In genomic region chr2:32655394-32655744, GRCm38 (mm10) we compare ENCODE assay signal across 9 mouse cellular contexts. TPM values are rescaled to one million over a fixed set of nuclear protein-coding genes. Genes with fewer than 3 reads are reported as not detected.
A peak's percentile ranks its signal among the peaks of the same experiment; 100 is the strongest.
DNase-seq lines count a peak whose midpoint lies in the region; ATAC-seq and TF ChIP-seq lines count a peak whose summit lies in the region.
"Had no signal": no experiment of that assay in that cellular context is flagged by ENCODE, and none has a peak within 500 bp of the region (broad histone marks: within the 10 kb centered on the region; RNA-seq: fewer than 3 reads in every experiment).

No protein-coding gene starts in this region.

- no peak for TF ChIP-seq POLR2A in cerebellum, adult 2 months (IDR thresholded peaks at IDR 0.05; ENCODE audit: borderline replicate concordance, insufficient read depth, low read length)

- ATAC-seq in liver, embryonic 16.5 days (ENCODE audit: low read depth), result no peak

- H3K9ac ChIP-seq in liver, embryonic 16.5 days (ENCODE audit: low read depth, low read length), result no peak overlapping the region

- H3K27ac ChIP-seq in cerebellum, adult 2 months (ENCODE audit: insufficient read depth, low read length), result peak overlapping the region; percentile 54; the same call in 1 of the 2 replicates
- H3K27ac ChIP-seq in layer of hippocampus, adult 2 months, result peak overlapping the region; percentile 63
- H3K27ac ChIP-seq in liver, embryonic 16.5 days (ENCODE audit: low read length), result peak overlapping the region; percentile 47; the same call in 1 of the 2 replicates

- H3K36me3 ChIP-seq in liver, embryonic 16.5 days (ENCODE audit: control insufficient read depth, insufficient read depth), result no peaks in the 10 kb centered on the region

- DNase-seq in cerebellum, adult 2 months, result no peak
- no peak for DNase-seq in cerebellum, adult 9-10 months
- no peak for DNase-seq in layer of hippocampus, adult 2 months (ENCODE audit: low spot score in 2 of 2)
- DNase-seq in layer of hippocampus, adult 9-11 months, result no peak
- peak; percentile 20 for DNase-seq in fibroblast of lung, adult 2 months (ENCODE audit: low read depth)
- no peak for DNase-seq in cerebellum, postnatal 4 days (ENCODE audit: low spot score in 2 of 2)
- no peak for DNase-seq in cerebellum, adult 11-12 months
- DNase-seq: cerebellum, postnatal 36 days had no signal

- H3K9me3 ChIP-seq in liver, embryonic 16.5 days (replicated peaks; ENCODE audit: control insufficient read depth, low read length), result no peaks in the 10 kb centered on the region

- H3K4me1 ChIP-seq in cerebellum, adult 2 months (ENCODE audit: control insufficient read depth, insufficient read depth, low read length), result no peaks in the 10 kb centered on the region
- H3K4me1 ChIP-seq in liver, embryonic 16.5 days (ENCODE audit: control insufficient read depth, low read depth, low read length), result peaks cover 37% of the 10 kb centered on the region

- no peaks in the 10 kb centered on the region for H3K27me3 ChIP-seq in cerebellum, adult 2 months (ENCODE audit: control insufficient read depth, insufficient read depth, low read length)
- H3K27me3 ChIP-seq in liver, embryonic 16.5 days (ENCODE audit: control insufficient read depth, insufficient read depth, low read depth, low read length), result no peaks in the 10 kb centered on the region

- no peak for TF ChIP-seq CTCF in cerebellum, adult 2 months (IDR thresholded peaks at IDR 0.05; ENCODE audit: borderline replicate concordance, insufficient read depth, low read depth, low read length)
- TF ChIP-seq CTCF in layer of hippocampus, adult 2 months (conservative IDR thresholded peaks at IDR 0.05), result no peak

- 86% methylated on average over 3 of the region's 3 CpGs for WGBS in cerebellum, adult 2 months
- 63% methylated on average over 3 of the region's 3 CpGs for WGBS in liver, embryonic 16.5 days (ENCODE audit: insufficient replicate concordance)

- no peak overlapping the region for H3K4me3 ChIP-seq in cerebellum, adult 2 months (replicated peaks; ENCODE audit: insufficient read depth, low read depth, low read length)
- no peak overlapping the region for H3K4me3 ChIP-seq in layer of hippocampus, adult 2 months
- no peak overlapping the region for H3K4me3 ChIP-seq in liver, embryonic 16.5 days (ENCODE audit: low read depth, low read length)

- H3K4me2 ChIP-seq in liver, embryonic 16.5 days (ENCODE audit: low read depth, low read length), result no peak overlapping the region

RNA-seq across cellular contexts. Expression of gene Eng, which starts 9.0 kb away (rescaled TPM):
- polyA plus RNA-seq in cerebellum, adult 2 months (2012; rRNA removed), result 28.0 and 31.6 TPM in 2 replicates
- 10 to 100 TPM; 16.4 to 19.7 TPM for total RNA-seq in layer of hippocampus, adult 2 months (2021)
- polyA plus RNA-seq in liver, embryonic 16.5 days (2015; fragmentation: Nextera tagmentation; extraction: Ambion mirVana), result 25.9 and 29.3 TPM in 2 replicates

RNA-seq across cellular contexts. Expression of gene Ak1, which starts 33.8 kb away (rescaled TPM):
- polyA plus RNA-seq in cerebellum, adult 2 months (2012; rRNA removed), result 127 and 132 TPM in 2 replicates
- total RNA-seq in layer of hippocampus, adult 2 months (2021), result 100 to 1,000 TPM; 120 to 123 TPM
- 3.4 and 7.9 TPM in 2 replicates for polyA plus RNA-seq in liver, embryonic 16.5 days (2015; fragmentation: Nextera tagmentation; extraction: Ambion mirVana)

RNA-seq across cellular contexts. Expression of gene Fpgs, which starts 48.6 kb away (rescaled TPM):
- polyA plus RNA-seq in cerebellum, adult 2 months (2012; rRNA removed), result 19.2 and 19.7 TPM in 2 replicates
- total RNA-seq in layer of hippocampus, adult 2 months (2021), result 10 to 100 TPM; 10.7 to 14.6 TPM
- polyA plus RNA-seq in liver, embryonic 16.5 days (2015; fragmentation: Nextera tagmentation; extraction: Ambion mirVana), result 49.7 and 56.2 TPM in 2 replicates

RNA-seq across cellular contexts. Expression of gene St6galnac6, which starts 55.9 kb away (rescaled TPM):
- polyA plus RNA-seq in cerebellum, adult 2 months (2012; rRNA removed), result 89.5 TPM in 2 replicates
- total RNA-seq in layer of hippocampus, adult 2 months (2021), result 100 to 1,000 TPM; 117 to 124 TPM
- polyA plus RNA-seq in liver, embryonic 16.5 days (2015; fragmentation: Nextera tagmentation; extraction: Ambion mirVana), result 12.0 and 12.8 TPM in 2 replicates

RNA-seq across cellular contexts. Expression of gene Cdk9, which starts 57.5 kb away (rescaled TPM):
- 170 and 186 TPM in 2 replicates for polyA plus RNA-seq in cerebellum, adult 2 months (2012; rRNA removed)
- total RNA-seq in layer of hippocampus, adult 2 months (2021), result 100 to 1,000 TPM; 115 to 121 TPM
- polyA plus RNA-seq in liver, embryonic 16.5 days (2015; fragmentation: Nextera tagmentation; extraction: Ambion mirVana), result 40.2 and 43.8 TPM in 2 replicates

Comparison
In these comparisons a context has a peak if more than half of its experiments do, and no peak if none do; other contexts are left out.
1. RNA of gene Ak1, which starts 33.8 kb away (polyA plus RNA-seq): 127 to 132 TPM in cerebellum, adult 2 months; 3.4 to 7.9 TPM in liver, embryonic 16.5 days; every median in the first group is over 10 times any median in the second.
2. Peak in every context shown above with its lines, with median percentiles within 50 percentile points of each other: H3K27ac ChIP-seq.